Mouse (Mus musculus): ENCODE data around the gene Cdk1. TPM values are rescaled to one million over a fixed set of nuclear protein-coding genes. Genes with fewer than 3 reads are reported as not detected.

The Cdk1 gene
- total RNA-seq (2015; ENCODE audit: low replicate concordance) = 179 and 182 TPM in 2 replicates
- 568 and 653 TPM in 2 replicates for total RNA-seq (2017; ENCODE audit: low replicate concordance)

GRCm38 (mm10) chr10:69352212-69353085 lies at the start of gene Cdk1:
TSS of gene Cdk1 (minus strand) at chr10:69352938.
- peak; percentile 96 for ATAC-seq (replicated peaks; ENCODE audit: low FRiP score, poor library complexity, severe bottlenecking)

GRCm38 (mm10) chr10:69399814-69400385 lies 47.2 kb upstream of the Cdk1 start:
- ATAC-seq (replicated peaks; ENCODE audit: low FRiP score, poor library complexity, severe bottlenecking) = no peak

GRCm38 (mm10) chr10:69398763-69399590 lies 46.2 kb upstream of the Cdk1 start, which contains the start of gene Ank3:
TSS of gene Ank3 (plus strand) at chr10:69398773.
- ATAC-seq (replicated peaks; ENCODE audit: low FRiP score, poor library complexity, severe bottlenecking) = no peak

- no peak for ATAC-seq (replicated peaks; ENCODE audit: low FRiP score, poor library complexity, severe bottlenecking)
These were observed 45.5 kb upstream of the Cdk1 start for GRCm38 (mm10) chr10:69398197-69398762.

GRCm38 (mm10) chr10:69389511-69389910 lies 36.8 kb upstream of the Cdk1 start:
- no peak for ATAC-seq (replicated peaks; ENCODE audit: low FRiP score, poor library complexity, severe bottlenecking)

- no peak for ATAC-seq (replicated peaks; ENCODE audit: low FRiP score, poor library complexity, severe bottlenecking)
These were observed 34.0 kb upstream of the Cdk1 start for GRCm38 (mm10) chr10:69386767-69387166.

- ATAC-seq (replicated peaks; ENCODE audit: low FRiP score, poor library complexity, severe bottlenecking) = no peak
These were observed 32.4 kb upstream of the Cdk1 start for GRCm38 (mm10) chr10:69385136-69385535.

- ATAC-seq (replicated peaks; ENCODE audit: low FRiP score, poor library complexity, severe bottlenecking) = no peak
These were observed 31.9 kb upstream of the Cdk1 start for GRCm38 (mm10) chr10:69384640-69385039.

- ATAC-seq (replicated peaks; ENCODE audit: low FRiP score, poor library complexity, severe bottlenecking) = no peak
These were observed 30.4 kb upstream of the Cdk1 start for GRCm38 (mm10) chr10:69383186-69383585.

GRCm38 (mm10) chr10:69375154-69375553 lies 22.4 kb upstream of the Cdk1 start:
- no peak for ATAC-seq (replicated peaks; ENCODE audit: low FRiP score, poor library complexity, severe bottlenecking)

GRCm38 (mm10) chr10:69373796-69374550 lies 21.2 kb upstream of the Cdk1 start:
- ATAC-seq (replicated peaks; ENCODE audit: low FRiP score, poor library complexity, severe bottlenecking) = no peak

GRCm38 (mm10) chr10:69372061-69372460 lies 19.3 kb upstream of the Cdk1 start:
- no peak for ATAC-seq (replicated peaks; ENCODE audit: low FRiP score, poor library complexity, severe bottlenecking)

- peak; percentile 70; the same call in 1 of the 2 replicates for ATAC-seq (replicated peaks; ENCODE audit: low FRiP score, poor library complexity, severe bottlenecking)
These were observed 18.7 kb upstream of the Cdk1 start for GRCm38 (mm10) chr10:69371441-69371840.

- ATAC-seq (replicated peaks; ENCODE audit: low FRiP score, poor library complexity, severe bottlenecking) = no peak
These were observed 16.6 kb upstream of the Cdk1 start for GRCm38 (mm10) chr10:69369321-69369720.

- no peak for ATAC-seq (replicated peaks; ENCODE audit: low FRiP score, poor library complexity, severe bottlenecking)
These were observed 14.2 kb upstream of the Cdk1 start for GRCm38 (mm10) chr10:69366877-69367387.

- ATAC-seq (replicated peaks; ENCODE audit: low FRiP score, poor library complexity, severe bottlenecking) = no peak
These were observed 13.5 kb upstream of the Cdk1 start for GRCm38 (mm10) chr10:69366208-69366607.

- no peak for ATAC-seq (replicated peaks; ENCODE audit: low FRiP score, poor library complexity, severe bottlenecking)
These were observed 6.9 kb upstream of the Cdk1 start for GRCm38 (mm10) chr10:69359666-69360065.

- ATAC-seq (replicated peaks; ENCODE audit: low FRiP score, poor library complexity, severe bottlenecking) = peak; percentile 65
These were observed 345 bp upstream of the Cdk1 start for GRCm38 (mm10) chr10:69353086-69353479.

GRCm38 (mm10) chr10:69351842-69352211 lies 911 bp downstream of the Cdk1 start:
- ATAC-seq (replicated peaks; ENCODE audit: low FRiP score, poor library complexity, severe bottlenecking) = no peak

Measured in erythroid progenitor cell, adult 5-6 weeks (primary cell).